Mouse (Mus musculus): Measurements from ENCODE around the gene Rnd1.

- TF ChIP-seq GATA1 (IDR thresholded peaks at IDR 0.05; ENCODE audit: low read length), result no peak
- TF ChIP-seq TAL1 (IDR thresholded peaks at IDR 0.05; ENCODE audit: low read length), result no peak
Measured at GRCm38 (mm10) chr15:98722854-98723253, 45.6 kb upstream of the Rnd1 start.
